ENCODE assay signal across 8 mouse cellular contexts in the genomic region with DNA sequence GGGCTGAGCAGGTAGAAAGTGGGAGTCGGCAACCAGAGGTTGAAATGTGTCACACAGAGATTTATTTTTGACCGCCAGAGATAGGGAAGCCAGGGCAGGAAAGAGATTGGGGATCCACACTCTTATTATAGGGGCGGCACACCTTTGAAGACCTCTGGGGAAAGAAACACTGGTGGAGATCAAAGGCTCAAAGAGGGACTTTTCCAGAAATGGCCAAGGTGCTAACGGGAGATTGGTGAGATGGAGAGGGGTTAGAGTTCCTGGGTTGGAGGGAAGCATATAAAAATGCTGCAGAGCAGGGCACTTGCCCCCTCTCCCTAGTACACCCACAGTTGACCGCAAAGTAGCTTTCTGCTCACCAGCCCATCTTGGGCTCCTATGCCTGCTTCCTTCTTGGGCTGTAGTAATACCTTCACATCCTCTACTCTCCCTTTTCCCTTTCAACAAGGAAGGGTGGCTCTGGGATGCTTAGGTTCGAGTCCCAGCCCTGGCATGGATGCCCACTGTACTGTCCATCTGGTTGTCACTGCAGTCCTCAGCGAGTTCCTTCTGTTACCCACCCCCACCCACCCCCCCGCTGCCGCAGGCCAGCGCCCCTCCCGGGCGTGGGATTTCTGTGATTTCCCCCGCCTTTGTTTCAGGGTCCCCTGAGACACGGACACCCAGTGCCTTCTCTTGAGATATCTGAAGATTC. TPM values are rescaled to one million over a fixed set of nuclear protein-coding genes. Genes with fewer than 3 reads are reported as not detected.
DNase-seq lines count a peak whose midpoint lies in the region; ATAC-seq and TF ChIP-seq lines count a peak whose summit lies in the region.

No protein-coding gene starts in this region.

- DNase-seq in heart, postnatal 25 days (ENCODE audit: low spot score) = no peak
- no peak for DNase-seq in Patski (ENCODE audit: low read depth, low spot score)
- no peak for DNase-seq in hindbrain, embryonic 10.5 days (ENCODE audit: low spot score)
- DNase-seq in midbrain, embryonic 10.5 days (ENCODE audit: low spot score) = peak; percentile 26
- no peak for DNase-seq in yolk sac, embryonic 10.5 days (ENCODE audit: low spot score)
- no peak for DNase-seq in layer of hippocampus, adult 18-20 months (ENCODE audit: low spot score in 2 of 2)
- no peak for DNase-seq in layer of hippocampus, adult 9-10 months (ENCODE audit: low spot score)

- H3K36me3 ChIP-seq in heart, embryonic 12.5 days = peaks cover 18% of the 10 kb centered on the region
- H3K36me3 ChIP-seq in hindbrain, embryonic 10.5 days = peaks cover 15% of the 10 kb centered on the region
- H3K36me3 ChIP-seq in midbrain, embryonic 10.5 days = peaks cover 10% of the 10 kb centered on the region; the same call in 1 of the 2 replicates

- H3K4me1 ChIP-seq in heart, embryonic 12.5 days (replicated peaks) = peaks cover 34% of the 10 kb centered on the region
- peaks cover 36% of the 10 kb centered on the region for H3K4me1 ChIP-seq in hindbrain, embryonic 10.5 days (replicated peaks)
- peaks cover 43% of the 10 kb centered on the region for H3K4me1 ChIP-seq in midbrain, embryonic 10.5 days

- in situ Hi-C loops in Patski (cut with MboI; ENCODE audit: low pct_unique_long_range_greater_than_20kb) = no loop called here

- TF ChIP-seq CTCF in Patski (IDR thresholded peaks at IDR 0.05) = no peak

- H3K9me3 ChIP-seq in heart, embryonic 12.5 days (replicated peaks) = no peaks in the 10 kb centered on the region
- H3K9me3 ChIP-seq in hindbrain, embryonic 10.5 days = no peaks in the 10 kb centered on the region
- H3K9me3 ChIP-seq in midbrain, embryonic 10.5 days (replicated peaks) = no peaks in the 10 kb centered on the region

- peak overlapping the region; percentile 69 for H3K4me2 ChIP-seq in heart, embryonic 12.5 days

- intact Hi-C loops in heart, postnatal 25 days (cut with DNase I) = loop anchor here (5.0 kb wide), 1 partner anchor 44 kb away; no protein-coding TSS in a partner anchor

- CTCF ChIA-PET in Patski (lab: Charles Lee) = interaction anchor here (1.2 to 1.5 kb wide), 2 partner anchors 13 to 86 kb away, joined by 3 read pairs; no protein-coding TSS in a partner anchor

- 30% methylated on average over 14 of the region's 14 CpGs for WGBS in heart, embryonic 12.5 days
- 34% methylated on average over 14 of the region's 14 CpGs for WGBS in hindbrain, embryonic 10.5 days
- WGBS in midbrain, embryonic 10.5 days = 33% methylated on average over 14 of the region's 14 CpGs

- H3K27ac ChIP-seq in heart, embryonic 12.5 days (ENCODE audit: poor library complexity, severe bottlenecking) = peak overlapping the region; percentile 84; the same call in 1 of the 2 replicates
- peak overlapping the region; percentile 91 for H3K27ac ChIP-seq in hindbrain, embryonic 10.5 days
- peak overlapping the region; percentile 94 for H3K27ac ChIP-seq in midbrain, embryonic 10.5 days (replicated peaks)

- peak; percentile 30; the same call in 1 of the 2 replicates for ATAC-seq in heart, embryonic 12.5 days (ENCODE audit: insufficient number of reproducible peaks, low FRiP score)
- peak; percentile 23 for ATAC-seq in Patski

- POLR2A ChIA-PET in Patski (lab: Charles Lee) = interaction anchor here (1.5 kb wide), 1 partner anchor 11 kb away, joined by 3 read pairs; no protein-coding TSS in a partner anchor

- no peaks in the 10 kb centered on the region for H3K27me3 ChIP-seq in heart, embryonic 12.5 days (replicated peaks)
- H3K27me3 ChIP-seq in Patski = no peaks in the 10 kb centered on the region
- 0 out of 2 replicates have a peak, but pooled peaks cover 3% of the 10 kb centered on the region for H3K27me3 ChIP-seq in hindbrain, embryonic 10.5 days (ENCODE audit: insufficient read depth, poor library complexity, severe bottlenecking)
- H3K27me3 ChIP-seq in midbrain, embryonic 10.5 days (ENCODE audit: low read depth, poor library complexity, severe bottlenecking) = 0 out of 2 replicates have a peak, but pooled peaks cover 10% of the 10 kb centered on the region

- H3K9ac ChIP-seq in heart, embryonic 12.5 days = peak overlapping the region; percentile 95

- H3K4me3 ChIP-seq in heart, embryonic 12.5 days = peak overlapping the region; percentile 94
- H3K4me3 ChIP-seq in hindbrain, embryonic 10.5 days = peak overlapping the region; percentile 76
- peak overlapping the region; percentile 85 for H3K4me3 ChIP-seq in midbrain, embryonic 10.5 days

RNA-seq across cellular contexts. Expression of a gene that starts 0.4 kb away (rescaled TPM):
- 558 and 559 TPM in 2 replicates for polyA plus RNA-seq in heart, embryonic 12.5 days (2016; fragmentation: Nextera tagmentation; extraction: Ambion mirVana)
- 100 to 1,000 TPM; 107 to 122 TPM for total RNA-seq in heart, postnatal 25 days (2021)
- polyA plus RNA-seq in Patski (2021) = 283 TPM
- 170 and 178 TPM in 2 replicates for polyA plus RNA-seq in hindbrain, embryonic 10.5 days (2016; fragmentation: Nextera tagmentation; extraction: Ambion mirVana)
- polyA plus RNA-seq in midbrain, embryonic 10.5 days (2016; fragmentation: Nextera tagmentation; extraction: Ambion mirVana) = 168 and 195 TPM in 2 replicates
- total RNA-seq in layer of hippocampus, adult 18-20 months (2021) = 10 to 100 TPM; 31.3 to 34.0 TPM
